Mouse (Mus musculus) neural tube, embryonic 14.5 days (tissue): ENCODE results near the gene St6galnac5. TPM values are rescaled to one million over a fixed set of nuclear protein-coding genes. Genes with fewer than 3 reads are reported as not detected.

Source experiments
- ATAC-seq: fragments of 200-750 bp; cut with Nextera tagmentation; 2 replicates; pipeline ENCODE4 v1.8.0; 2017; ENCODE audit warnings: low read depth, mild to moderate bottlenecking, moderate TSS enrichment, moderate library complexity
- H3K27ac ChIP-seq: fragments of 300-500 bp; sonication (generic); 2 replicates; pipeline ENCODE4 v1.5.1; 2014; ENCODE audit warnings: low read depth, mild to moderate bottlenecking, control low read depth, low read length, moderate library complexity, mixed read lengths
- H3K27me3 ChIP-seq: fragments of 300-500 bp; sonication (generic); 2 replicates; pipeline ENCODE4 v1.6.1; 2014; ENCODE audit warnings: low read length; ENCODE audit not compliant: control insufficient read depth, insufficient read depth
- H3K36me3 ChIP-seq: fragments of 300-500 bp; sonication (generic); 2 replicates; pipeline ENCODE4 v1.6.1; 2014; ENCODE audit warnings: low read length, mixed read lengths; ENCODE audit not compliant: control insufficient read depth, insufficient read depth
- H3K4me1 ChIP-seq: fragments of 300-500 bp; sonication (generic); 2 replicates; pipeline ENCODE4 v1.6.1; 2014; ENCODE audit warnings: low read length; ENCODE audit not compliant: control insufficient read depth, insufficient read depth
- H3K4me2 ChIP-seq: fragments of 300-500 bp; sonication (generic); 2 replicates; pipeline ENCODE4 v1.6.1; 2014; ENCODE audit warnings: mild to moderate bottlenecking, low read depth, low read length, control low read depth
- H3K4me3 ChIP-seq: fragments of 300-500 bp; sonication (generic); 2 replicates; pipeline ENCODE4 v1.5.1; 2014; ENCODE audit warnings: low read depth, low read length, control low read depth, mixed read lengths
- H3K9ac ChIP-seq: fragments of 300-500 bp; sonication (generic); replicated peaks from 2 replicates; pipeline ENCODE4 v1.6.1; 2014; ENCODE audit warnings: low read depth, mild to moderate bottlenecking, control low read depth, low read length, mixed read lengths
- H3K9me3 ChIP-seq: fragments of 300-500 bp; sonication (generic); 2 replicates; pipeline ENCODE4 v1.6.1; 2016; ENCODE audit warnings: low read length; ENCODE audit not compliant: control insufficient read depth
- WGBS: fragments of 180-500 bp; shearing (Covaris S2); extraction: QIAGEN DNeasy Blood & Tissue Kit; methylation state at CpG from one replicate; pipeline ENCODE4 v1.1.7; 2014; 5-methylcytosine and 5-hydroxymethylcytosine counted together
- polyA plus RNA-seq: library from polyadenylated mRNA; unstranded; fragments of >200 nt; fragmentation: Nextera tagmentation; extraction: Ambion mirVana; gene quantifications from 2 replicates; pipeline ENCODE4 v1.2.1, GENCODE M21; 2014

St6galnac5 gene
- 18.4 and 20.4 TPM in 2 replicates for polyA plus RNA-seq

- Histone ChIP-seq H3K36me3 (no peaks in the 10 kb centered on the region), H3K4me2 (peak within 1 kb of the TSS; percentile 88), H3K27me3 (0 out of 2 replicates have a peak, but pooled peaks cover 2% of the 10 kb centered on the region), H3K9ac (peak within 1 kb of the TSS; percentile 62), H3K9me3 (no peaks in the 10 kb centered on the region), H3K4me3 (peak within 1 kb of the TSS; percentile 50), H3K27ac (peak within 1 kb of the TSS; percentile 39), H3K4me1 (peaks cover 9% of the 10 kb centered on the region; the same call in 1 of the 2 replicates)
- under 1% methylated on average over 17 of the region's 17 CpGs for WGBS
- ATAC-seq = peak; percentile 65; the same call in 1 of the 2 replicates
These were observed at the start of gene St6galnac5 for GRCm38 (mm10) chr3:152981988-152982387. TSS of gene St6galnac5 (minus strand) at chr3:152982246.

- H3K4me1 ChIP-seq = no peaks in the 10 kb centered on the region
- ATAC-seq = no peak
- H3K9ac ChIP-seq = no peak overlapping the region
- no peaks in the 10 kb centered on the region for H3K9me3 ChIP-seq
- H3K4me2 ChIP-seq = no peak overlapping the region
- H3K36me3 ChIP-seq = no peaks in the 10 kb centered on the region
- H3K4me3 ChIP-seq = no peak overlapping the region
- H3K27me3 ChIP-seq = no peaks in the 10 kb centered on the region
- no peak overlapping the region for H3K27ac ChIP-seq
- WGBS = 97% methylated on average over 5 of the region's 5 CpGs
These were observed 48.7 kb upstream of the St6galnac5 start for GRCm38 (mm10) chr3:153030756-153031155.

DNA sequence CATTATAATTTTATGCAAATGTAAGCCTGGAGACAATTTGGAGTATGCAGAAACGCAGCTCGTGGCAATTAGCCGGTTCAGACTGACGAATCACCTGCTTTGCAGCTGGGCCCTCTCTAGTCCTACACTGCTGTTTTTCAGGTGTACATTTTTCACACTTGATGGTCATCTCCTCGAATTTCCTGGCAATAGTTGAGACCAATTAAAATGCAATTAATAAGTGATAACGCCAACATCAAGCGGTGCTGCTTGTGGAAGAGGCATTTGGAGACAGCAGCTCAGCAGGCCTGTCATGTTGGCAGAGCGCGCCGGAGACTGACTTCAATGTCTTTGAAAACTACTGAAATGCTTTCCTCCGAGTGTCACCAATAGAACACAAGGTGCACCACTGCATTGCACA, 42.0 kb upstream of the St6galnac5 start:
- Histone ChIP-seq H3K4me3 (no peak overlapping the region), H3K27me3 (no peaks in the 10 kb centered on the region), H3K36me3 (no peaks in the 10 kb centered on the region), H3K27ac (no peak overlapping the region), H3K9me3 (no peaks in the 10 kb centered on the region), H3K9ac (no peak overlapping the region), H3K4me1 (no peaks in the 10 kb centered on the region), H3K4me2 (no peak overlapping the region)
- WGBS = 70% methylated on average over 11 of the region's 11 CpGs
- no peak for ATAC-seq

- no peak overlapping the region for H3K4me2 ChIP-seq
- no peak overlapping the region for H3K4me3 ChIP-seq
- no peak for ATAC-seq
- H3K36me3 ChIP-seq = no peaks in the 10 kb centered on the region
- WGBS = 44% methylated on average over 10 of the region's 10 CpGs
- no peak overlapping the region for H3K27ac ChIP-seq
- no peaks in the 10 kb centered on the region for H3K9me3 ChIP-seq
- no peaks in the 10 kb centered on the region for H3K4me1 ChIP-seq
- no peaks in the 10 kb centered on the region for H3K27me3 ChIP-seq
- H3K9ac ChIP-seq = no peak overlapping the region
These were observed 36.0 kb upstream of the St6galnac5 start for GRCm38 (mm10) chr3:153018051-153018450.

DNA sequence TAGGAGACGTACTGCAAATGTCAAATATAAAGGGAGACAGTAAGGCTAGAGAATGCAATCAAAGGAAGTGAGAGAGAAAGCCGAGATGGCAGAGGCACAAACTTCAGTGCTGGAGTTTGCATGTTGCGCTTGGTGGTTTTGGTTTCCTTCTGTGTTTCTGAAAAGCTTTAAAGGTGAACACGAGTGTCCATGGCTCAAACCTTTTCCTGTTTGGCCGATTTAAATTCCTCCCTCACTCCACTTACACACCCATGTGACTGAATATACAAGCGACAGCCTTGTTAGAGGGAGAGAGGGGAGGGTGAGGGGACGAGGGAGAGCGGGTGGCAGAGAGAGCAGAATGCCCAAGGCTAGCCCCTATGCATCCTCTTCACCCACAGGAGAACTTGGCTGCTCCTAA, 34.3 kb upstream of the St6galnac5 start:
- Histone ChIP-seq H3K27ac (no peak overlapping the region), H3K9me3 (no peaks in the 10 kb centered on the region), H3K27me3 (no peaks in the 10 kb centered on the region), H3K4me3 (no peak overlapping the region), H3K4me2 (no peak overlapping the region), H3K4me1 (no peaks in the 10 kb centered on the region), H3K36me3 (no peaks in the 10 kb centered on the region), H3K9ac (no peak overlapping the region)
- 74% methylated on average over 8 of the region's 8 CpGs for WGBS
- no peak for ATAC-seq

DNA sequence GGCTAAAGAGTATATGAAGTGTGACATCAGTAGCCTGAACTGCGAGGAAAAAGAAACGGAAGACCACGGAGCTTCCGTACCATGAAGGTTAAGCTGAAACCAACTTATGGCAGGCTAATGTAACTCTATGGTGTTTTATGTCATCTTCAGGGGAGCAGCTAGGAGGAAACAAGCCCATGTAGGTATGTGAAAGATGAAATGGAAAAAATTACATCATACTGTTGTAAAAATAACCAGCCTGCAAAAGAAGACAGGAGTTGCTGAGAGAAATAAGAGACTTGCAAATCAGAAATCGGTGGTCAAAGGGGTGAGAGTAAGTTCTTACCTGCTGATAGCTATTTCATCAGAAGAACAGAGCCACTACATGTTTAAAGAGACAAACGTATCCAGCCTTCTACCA, 24.8 kb upstream of the St6galnac5 start:
- Histone ChIP-seq H3K9me3 (no peaks in the 10 kb centered on the region), H3K9ac (no peak overlapping the region), H3K4me3 (no peak overlapping the region), H3K4me2 (no peak overlapping the region), H3K27me3 (no peaks in the 10 kb centered on the region), H3K36me3 (no peaks in the 10 kb centered on the region), H3K4me1 (no peaks in the 10 kb centered on the region), H3K27ac (no peak overlapping the region)
- 91% methylated on average over 6 of the region's 6 CpGs for WGBS
- no peak for ATAC-seq

GRCm38 (mm10) chr3:152998901-152999300, 16.9 kb upstream of the St6galnac5 start:
- H3K4me3 ChIP-seq = no peak overlapping the region
- ATAC-seq = no peak
- H3K4me2 ChIP-seq = no peak overlapping the region
- H3K27ac ChIP-seq = no peak overlapping the region
- H3K4me1 ChIP-seq = no peaks in the 10 kb centered on the region
- WGBS = 65% methylated on average over 5 of the region's 5 CpGs
- H3K9me3 ChIP-seq = no peaks in the 10 kb centered on the region
- H3K36me3 ChIP-seq = no peaks in the 10 kb centered on the region
- H3K27me3 ChIP-seq = no peaks in the 10 kb centered on the region
- no peak overlapping the region for H3K9ac ChIP-seq

DNA sequence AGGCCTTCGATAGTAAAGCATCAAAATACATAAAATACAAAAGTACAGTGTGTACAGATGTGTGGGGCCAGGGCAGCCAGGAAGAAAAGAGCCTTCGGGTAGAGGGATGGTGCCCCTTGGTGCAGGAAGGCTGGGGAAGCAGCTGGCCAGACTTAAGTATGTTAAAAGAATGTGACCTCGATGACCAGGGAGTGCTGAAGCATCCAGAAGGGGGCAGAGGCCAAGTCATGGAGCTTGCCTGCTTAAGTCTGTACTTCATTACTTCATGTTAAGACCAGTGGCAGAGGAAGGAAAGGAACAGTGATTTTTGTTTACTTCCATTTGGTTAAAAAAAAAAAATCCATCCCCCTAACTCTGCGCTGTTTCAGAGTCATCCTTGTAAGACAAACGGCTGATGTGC, 16.1 kb upstream of the St6galnac5 start:
- H3K4me3 ChIP-seq = no peak overlapping the region
- no peaks in the 10 kb centered on the region for H3K27me3 ChIP-seq
- no peak overlapping the region for H3K27ac ChIP-seq
- no peaks in the 10 kb centered on the region for H3K4me1 ChIP-seq
- WGBS = 75% methylated on average over 5 of the region's 5 CpGs
- no peak for ATAC-seq
- H3K9me3 ChIP-seq = no peaks in the 10 kb centered on the region
- H3K36me3 ChIP-seq = no peaks in the 10 kb centered on the region
- no peak overlapping the region for H3K9ac ChIP-seq
- H3K4me2 ChIP-seq = no peak overlapping the region

DNA sequence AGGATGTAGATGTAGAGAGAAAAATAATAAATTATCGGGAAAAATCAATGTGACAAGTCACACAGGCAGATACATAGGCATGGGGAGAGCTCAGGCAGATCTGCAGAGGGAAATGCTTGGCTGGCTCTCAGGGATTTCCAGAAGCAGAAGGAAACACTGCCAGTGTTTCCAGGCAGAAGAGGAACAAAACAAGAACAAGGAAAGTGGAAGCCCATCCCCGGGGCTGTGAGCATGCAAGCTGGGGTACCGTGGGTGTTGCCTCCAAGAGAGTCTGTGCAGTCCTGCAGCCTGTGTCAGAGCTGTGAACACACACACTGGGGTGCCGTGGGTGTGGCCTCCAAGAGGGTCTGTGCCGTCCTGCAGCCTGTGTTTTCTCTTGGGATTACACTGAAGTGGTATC, 11.6 kb upstream of the St6galnac5 start:
- Histone ChIP-seq H3K27me3 (no peaks in the 10 kb centered on the region), H3K9me3 (no peaks in the 10 kb centered on the region), H3K27ac (no peak overlapping the region), H3K9ac (no peak overlapping the region), H3K4me2 (no peak overlapping the region), H3K4me1 (no peaks in the 10 kb centered on the region), H3K36me3 (no peaks in the 10 kb centered on the region), H3K4me3 (no peak overlapping the region)
- 77% methylated on average over 5 of the region's 5 CpGs for WGBS
- no peak for ATAC-seq
